Mouse (Mus musculus) stomach, postnatal 0 days (tissue): Measurements from ENCODE around the gene Gtf2e1.

Source experiments
- CTCF ChIP-seq: IDR thresholded peaks from 2 replicates; pipeline ENCODE4 v1.5.1; 2016; ENCODE audit warnings: antibody characterized with exemption, low read depth, mild to moderate bottlenecking, moderate library complexity
- EP300 ChIP-seq: optimal IDR thresholded peaks from 2 replicates; pipeline ENCODE3; 2016; ENCODE audit warnings: antibody characterized with exemption

GRCm38 (mm10) chr16:37519721-37520120 lies 19.9 kb downstream of the Gtf2e1 start:
- no peak for TF ChIP-seq CTCF
- TF ChIP-seq EP300, result no peak
